23 mouse cellular contexts compared by ENCODE assay signal in the genomic region with DNA sequence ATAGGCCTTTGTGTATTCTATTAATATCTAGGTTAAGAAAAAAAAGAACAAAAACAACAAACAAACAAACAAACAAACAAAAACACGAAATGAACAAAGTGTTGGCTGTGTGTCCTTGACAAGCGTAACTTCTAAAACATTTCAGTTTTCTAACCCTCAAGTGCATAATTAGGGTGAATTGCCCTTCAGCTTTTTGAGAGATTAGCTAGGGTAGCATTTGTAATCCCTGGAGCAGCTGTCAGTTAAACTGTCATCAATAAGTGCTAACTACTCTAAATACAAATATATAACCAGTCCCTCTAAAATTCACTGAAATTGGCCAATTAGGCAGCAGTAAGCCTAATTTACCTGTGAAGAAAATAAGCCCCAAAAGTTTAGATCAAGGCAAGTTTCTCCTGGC.
A peak's percentile ranks its signal among the peaks of the same experiment; 100 is the strongest.
DNase-seq lines count a peak whose midpoint lies in the region; ATAC-seq and TF ChIP-seq lines count a peak whose summit lies in the region.
"Had no signal": no experiment of that assay in that cellular context is flagged by ENCODE, and none has a peak within 500 bp of the region (broad histone marks: within the 10 kb centered on the region; RNA-seq: fewer than 3 reads in every experiment).

No protein-coding gene starts in this region.

- TF ChIP-seq CTCF in forebrain, postnatal 0 days (IDR thresholded peaks at IDR 0.05; ENCODE audit: low read depth), result no peak

- no peaks in the 10 kb centered on the region for H3K36me3 ChIP-seq in forebrain, embryonic 11.5 days (ENCODE audit: control insufficient read depth, insufficient read depth, low read length)
- no peaks in the 10 kb centered on the region for H3K36me3 ChIP-seq in forebrain, postnatal 0 days (ENCODE audit: insufficient read depth)
- H3K36me3 ChIP-seq in midbrain, embryonic 12.5 days, result no peaks in the 10 kb centered on the region
- no peaks in the 10 kb centered on the region for H3K36me3 ChIP-seq in midbrain, embryonic 11.5 days (ENCODE audit: control insufficient read depth, insufficient read depth, low read length)
- H3K36me3 ChIP-seq in forebrain, embryonic 16.5 days (ENCODE audit: control insufficient read depth, insufficient read depth), result no peaks in the 10 kb centered on the region
- H3K36me3 ChIP-seq: embryonic facial prominence, embryonic 12.5 days; G1E; heart, embryonic 15.5 days had no signal

- no peaks in the 10 kb centered on the region for H3K9me3 ChIP-seq in forebrain, embryonic 11.5 days (ENCODE audit: control insufficient read depth, low read length)
- no peaks in the 10 kb centered on the region for H3K9me3 ChIP-seq in forebrain, postnatal 0 days (ENCODE audit: low read length)
- no peaks in the 10 kb centered on the region for H3K9me3 ChIP-seq in midbrain, embryonic 12.5 days
- no peaks in the 10 kb centered on the region for H3K9me3 ChIP-seq in midbrain, embryonic 11.5 days (ENCODE audit: control insufficient read depth, low read length)
- no peaks in the 10 kb centered on the region for H3K9me3 ChIP-seq in forebrain, embryonic 16.5 days (ENCODE audit: control insufficient read depth, low read length)
- H3K9me3 ChIP-seq: embryonic facial prominence, embryonic 12.5 days; G1E; heart, embryonic 15.5 days had no signal

- H3K4me3 ChIP-seq in forebrain, embryonic 11.5 days (ENCODE audit: low read depth, low read length), result no peak overlapping the region
- no peak overlapping the region for H3K4me3 ChIP-seq in forebrain, postnatal 0 days (ENCODE audit: low read depth, low read length)
- no peak overlapping the region for H3K4me3 ChIP-seq in midbrain, embryonic 12.5 days
- no peak overlapping the region for H3K4me3 ChIP-seq in midbrain, embryonic 11.5 days (ENCODE audit: low read depth, low read length)
- no peak overlapping the region for H3K4me3 ChIP-seq in forebrain, embryonic 16.5 days (replicated peaks; ENCODE audit: low read length)
- H3K4me3 ChIP-seq: embryonic facial prominence, embryonic 12.5 days; heart, embryonic 15.5 days had no signal

- no peak overlapping the region for H3K27ac ChIP-seq in forebrain, embryonic 11.5 days (ENCODE audit: low read depth, low read length)
- H3K27ac ChIP-seq in forebrain, postnatal 0 days (ENCODE audit: low read depth, low read length), result no peak overlapping the region
- H3K27ac ChIP-seq in midbrain, embryonic 12.5 days (replicated peaks), result no peak overlapping the region
- no peak overlapping the region for H3K27ac ChIP-seq in midbrain, embryonic 11.5 days (ENCODE audit: low read depth, low read length)
- H3K27ac ChIP-seq in forebrain, embryonic 16.5 days (ENCODE audit: low read length), result no peak overlapping the region
- H3K27ac ChIP-seq: embryonic facial prominence, embryonic 12.5 days; heart, embryonic 15.5 days; hindbrain, embryonic 14.5 days had no signal

- no peak overlapping the region for H3K9ac ChIP-seq in forebrain, embryonic 11.5 days (ENCODE audit: low read length)
- H3K9ac ChIP-seq in forebrain, postnatal 0 days, result no peak overlapping the region
- no peak overlapping the region for H3K9ac ChIP-seq in midbrain, embryonic 12.5 days (replicated peaks)
- no peak overlapping the region for H3K9ac ChIP-seq in midbrain, embryonic 11.5 days (ENCODE audit: low read length)
- no peak overlapping the region for H3K9ac ChIP-seq in forebrain, embryonic 16.5 days (replicated peaks; ENCODE audit: low read depth, low read length)
- H3K9ac ChIP-seq: embryonic facial prominence, embryonic 12.5 days; heart, embryonic 15.5 days; hindbrain, embryonic 14.5 days had no signal

- no peak for DNase-seq in forebrain, embryonic 11.5 days (ENCODE audit: low spot score)
- DNase-seq in forebrain, postnatal 0 days, result no peak
- DNase-seq in midbrain, embryonic 11.5 days (ENCODE audit: low spot score, missing footprints), result no peak
- DNase-seq in left cerebral cortex, adult 18-20 months (ENCODE audit: low spot score in 2 of 2), result no peak
- no peak for DNase-seq in layer of hippocampus, adult 18-20 months (ENCODE audit: low spot score in 2 of 2)
- DNase-seq: adrenal gland, adult 8-10 months; adrenal gland, postnatal 36 days; B cell, adult 2 months; cerebellum, adult 11 months; cerebellum, adult 9-10 months; cerebellum, postnatal 25 days; gastrocnemius, postnatal 36 days; heart, adult 11 months; heart, postnatal 14 days had no signal

- H3K27me3 ChIP-seq in forebrain, embryonic 11.5 days (ENCODE audit: control insufficient read depth, insufficient read depth, low read length), result no peaks in the 10 kb centered on the region
- no peaks in the 10 kb centered on the region for H3K27me3 ChIP-seq in forebrain, postnatal 0 days (ENCODE audit: insufficient read depth, low read length)
- no peaks in the 10 kb centered on the region for H3K27me3 ChIP-seq in midbrain, embryonic 12.5 days
- H3K27me3 ChIP-seq in midbrain, embryonic 11.5 days (ENCODE audit: control insufficient read depth, insufficient read depth, low read length), result no peaks in the 10 kb centered on the region
- no peaks in the 10 kb centered on the region for H3K27me3 ChIP-seq in forebrain, embryonic 16.5 days (replicated peaks; ENCODE audit: control insufficient read depth, insufficient read depth, low read length)
- H3K27me3 ChIP-seq: embryonic facial prominence, embryonic 12.5 days; heart, embryonic 15.5 days had no signal

- H3K4me2 ChIP-seq in forebrain, embryonic 11.5 days (ENCODE audit: low read depth, low read length, severe bottlenecking), result no peak overlapping the region
- H3K4me2 ChIP-seq in forebrain, postnatal 0 days (ENCODE audit: low read depth), result no peak overlapping the region
- H3K4me2 ChIP-seq in midbrain, embryonic 12.5 days (replicated peaks), result no peak overlapping the region
- H3K4me2 ChIP-seq in midbrain, embryonic 11.5 days, result no peak overlapping the region
- no peak overlapping the region for H3K4me2 ChIP-seq in forebrain, embryonic 16.5 days (ENCODE audit: low read length)
- H3K4me2 ChIP-seq: embryonic facial prominence, embryonic 12.5 days; heart, embryonic 11.5 days; heart, embryonic 15.5 days; hindbrain, embryonic 14.5 days had no signal

- 53% methylated on average over 2 of the region's 2 CpGs for WGBS in forebrain, embryonic 11.5 days
- 37% methylated on average over 2 of the region's 2 CpGs for WGBS in forebrain, postnatal 0 days
- 59% methylated on average over 2 of the region's 2 CpGs for WGBS in midbrain, embryonic 12.5 days
- WGBS in midbrain, embryonic 11.5 days, result 65% methylated on average over 2 of the region's 2 CpGs
- WGBS in forebrain, embryonic 16.5 days, result 22% methylated on average over 2 of the region's 2 CpGs

- no peaks in the 10 kb centered on the region; the same call in 1 of the 2 replicates for H3K4me1 ChIP-seq in forebrain, embryonic 11.5 days (replicated peaks; ENCODE audit: control insufficient read depth, insufficient read depth, low read length)
- H3K4me1 ChIP-seq in forebrain, postnatal 0 days (ENCODE audit: insufficient read depth), result no peaks in the 10 kb centered on the region
- peaks cover 8% of the 10 kb centered on the region; the same call in 1 of the 2 replicates for H3K4me1 ChIP-seq in midbrain, embryonic 12.5 days
- H3K4me1 ChIP-seq in midbrain, embryonic 11.5 days (ENCODE audit: control insufficient read depth, insufficient read depth, low read length), result peaks cover 6% of the 10 kb centered on the region
- peaks cover 2% of the 10 kb centered on the region; the same call in 1 of the 2 replicates for H3K4me1 ChIP-seq in forebrain, embryonic 16.5 days (replicated peaks; ENCODE audit: control insufficient read depth, insufficient read depth, low read length)
- H3K4me1 ChIP-seq: embryonic facial prominence, embryonic 12.5 days had no signal

- peak; percentile 13; the same call in 1 of the 2 replicates for ATAC-seq in forebrain, embryonic 11.5 days (replicated peaks; ENCODE audit: low FRiP score)
- ATAC-seq in forebrain, postnatal 0 days, result no peak
- ATAC-seq in midbrain, embryonic 12.5 days (ENCODE audit: low FRiP score, low read depth), result peak; percentile 44; the same call in 1 of the 2 replicates
- no peak for ATAC-seq in midbrain, embryonic 11.5 days (ENCODE audit: low FRiP score)
- ATAC-seq in forebrain, embryonic 16.5 days, result peak; percentile 32
- ATAC-seq: CD4-positive, CD25-positive, alpha-beta regulatory T cell, adult 4 months; intestine, embryonic 16.5 days had no signal

Comparison
In these comparisons a context has a peak if more than half of its experiments do, and no peak if none do; other contexts are left out.
1. ATAC-seq: peak in forebrain, embryonic 11.5 days (single experiment), midbrain, embryonic 12.5 days (single experiment) and forebrain, embryonic 16.5 days (single experiment); none in forebrain, postnatal 0 days (single experiment) and midbrain, embryonic 11.5 days (single experiment).